Comparison of ENCODE assay signal across 24 mouse cellular contexts in the genomic region with DNA sequence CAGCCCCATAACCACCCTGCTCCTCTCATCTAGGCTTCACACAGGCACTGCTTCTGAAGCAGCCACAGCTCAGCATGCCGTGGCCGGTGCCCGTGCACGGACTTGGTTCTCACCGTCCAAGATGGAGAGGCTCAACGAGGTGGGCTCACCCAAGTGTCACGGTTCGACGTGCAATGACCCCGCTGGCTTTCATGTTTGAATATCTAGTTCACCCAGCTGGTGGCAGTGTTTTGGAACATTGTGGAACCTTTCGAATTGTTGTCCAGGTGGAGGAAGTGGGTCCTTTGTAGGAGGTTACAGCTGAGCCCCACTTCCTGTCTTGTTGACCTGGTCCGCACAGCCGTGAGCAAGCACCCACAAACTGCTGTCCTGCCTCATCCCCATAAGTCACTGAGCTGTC. TPM values are rescaled to one million over a fixed set of nuclear protein-coding genes. Genes with fewer than 3 reads are reported as not detected.
DNase-seq lines count a peak whose midpoint lies in the region; ATAC-seq and TF ChIP-seq lines count a peak whose summit lies in the region.
"Had no signal": no experiment of that assay in that cellular context is flagged by ENCODE, and none has a peak within 500 bp of the region (broad histone marks: within the 10 kb centered on the region; RNA-seq: fewer than 3 reads in every experiment).

No protein-coding gene starts in this region.

- no peaks in the 10 kb centered on the region for H3K36me3 ChIP-seq in thymus, adult 2 months (ENCODE audit: control insufficient read depth, insufficient read depth, low read length)
- H3K36me3 ChIP-seq in forebrain, embryonic 13.5 days (ENCODE audit: poor library complexity, severe bottlenecking), result peaks cover 57% of the 10 kb centered on the region

- no peaks in the 10 kb centered on the region for H3K9me3 ChIP-seq in forebrain, embryonic 13.5 days (replicated peaks)
- H3K9me3 ChIP-seq: embryonic facial prominence, embryonic 15.5 days; forebrain, embryonic 10.5 days; forebrain, embryonic 15.5 days; heart, embryonic 10.5 days; hindbrain, embryonic 13.5 days had no signal

- peaks cover 12% of the 10 kb centered on the region for H3K4me1 ChIP-seq in thymus, adult 2 months (replicated peaks; ENCODE audit: control insufficient read depth, insufficient read depth, low read length)
- H3K4me1 ChIP-seq in forebrain, embryonic 13.5 days, result no peaks in the 10 kb centered on the region
- H3K4me1 ChIP-seq: embryonic facial prominence, embryonic 15.5 days; forebrain, embryonic 10.5 days; forebrain, embryonic 15.5 days; heart, embryonic 10.5 days; hindbrain, embryonic 13.5 days had no signal

- no peak for TF ChIP-seq CTCF in thymus, adult 2 months (IDR thresholded peaks at IDR 0.05; ENCODE audit: borderline replicate concordance, control insufficient read depth, extremely low read depth, insufficient read depth, low read length, poor library complexity)

- no peak overlapping the region for H3K4me2 ChIP-seq in forebrain, embryonic 13.5 days
- H3K4me2 ChIP-seq: embryonic facial prominence, embryonic 15.5 days; forebrain, embryonic 15.5 days; hindbrain, embryonic 13.5 days had no signal

- WGBS in thymus, adult 2 months, result 79% methylated on average over 13 of the region's 13 CpGs
- WGBS in forebrain, embryonic 13.5 days, result 89% methylated on average over 13 of the region's 13 CpGs

- H3K27ac ChIP-seq in thymus, adult 2 months (ENCODE audit: control insufficient read depth, insufficient read depth, low read length), result peak overlapping the region; percentile 35; the same call in 1 of the 2 replicates
- H3K27ac ChIP-seq in forebrain, embryonic 13.5 days, result no peak overlapping the region
- H3K27ac ChIP-seq: embryonic facial prominence, embryonic 15.5 days; forebrain, embryonic 10.5 days; forebrain, embryonic 15.5 days; heart, embryonic 10.5 days; hindbrain, embryonic 13.5 days; hindbrain, postnatal 0 days had no signal

- no peak overlapping the region for H3K4me3 ChIP-seq in thymus, adult 2 months (ENCODE audit: control insufficient read depth, insufficient read depth, low read length)
- no peak overlapping the region for H3K4me3 ChIP-seq in forebrain, embryonic 13.5 days
- H3K4me3 ChIP-seq: embryonic facial prominence, embryonic 15.5 days; erythroblast, embryonic 14.5 days; forebrain, embryonic 10.5 days; forebrain, embryonic 15.5 days; heart, embryonic 10.5 days; hindbrain, embryonic 13.5 days had no signal

- ATAC-seq in forebrain, embryonic 13.5 days, result no peak
- ATAC-seq: activated CD4-positive, CD25-positive, alpha-beta regulatory T cell, adult 4 months; CD4-positive, CD25-positive, alpha-beta regulatory T cell, adult 4 months; forebrain, embryonic 15.5 days; hindbrain, postnatal 0 days had no signal

- no peaks in the 10 kb centered on the region for H3K27me3 ChIP-seq in thymus, adult 2 months (ENCODE audit: control insufficient read depth, insufficient read depth, low read length)
- H3K27me3 ChIP-seq in forebrain, embryonic 13.5 days, result no peaks in the 10 kb centered on the region
- H3K27me3 ChIP-seq: embryonic facial prominence, embryonic 15.5 days; forebrain, embryonic 15.5 days; hindbrain, embryonic 13.5 days had no signal

- peak; percentile 43 to 45 for DNase-seq in B cell, adult 2 months
- DNase-seq in CD8-positive naive resting alpha-beta T cell, adult 2 months (ENCODE audit: low read depth in 2 of 2, low spot score in 2 of 2), result peak; percentile 37 to 51
- peak; percentile 60 for DNase-seq in thymus, adult 2 months
- DNase-seq in thymus, postnatal 25 days, result peak; percentile 58
- DNase-seq in testis, postnatal 14 days (ENCODE audit: low spot score), result no peak
- no peak for DNase-seq in kidney, adult 9 months
- DNase-seq: adrenal gland, postnatal 14 days; cerebellum, adult 18-20 months; cerebellum, postnatal 14 days; embryo, embryonic 11 days; gastrocnemius, postnatal 36 days; heart, adult 18-20 months; heart, postnatal 10 days had no signal

- no peak overlapping the region for H3K9ac ChIP-seq in forebrain, embryonic 13.5 days
- H3K9ac ChIP-seq: embryonic facial prominence, embryonic 15.5 days; forebrain, embryonic 15.5 days; hindbrain, embryonic 13.5 days had no signal

- no peak for TF ChIP-seq POLR2A in thymus, adult 2 months (IDR thresholded peaks at IDR 0.05; ENCODE audit: control insufficient read depth, extremely low read depth, insufficient read depth, low read length, poor library complexity)

RNA-seq across cellular contexts. Expression of a gene that starts 19.5 kb away (rescaled TPM):
- 203 and 217 TPM in 2 replicates for polyA plus RNA-seq in thymus, adult 2 months (2012; rRNA removed)
- polyA plus RNA-seq in forebrain, embryonic 13.5 days (2015; fragmentation: Nextera tagmentation; extraction: Ambion mirVana), result 80.8 and 98.1 TPM in 2 replicates

RNA-seq across cellular contexts. Expression of a gene that starts 28.4 kb away (rescaled TPM):
- polyA plus RNA-seq in thymus, adult 2 months (2012; rRNA removed), result 38.7 and 49.3 TPM in 2 replicates
- polyA plus RNA-seq in forebrain, embryonic 13.5 days (2015; fragmentation: Nextera tagmentation; extraction: Ambion mirVana), result 53.0 and 57.0 TPM in 2 replicates

RNA-seq across cellular contexts. Expression of a gene that starts 28.9 kb away (rescaled TPM):
- 4.0 and 6.8 TPM in 2 replicates for polyA plus RNA-seq in thymus, adult 2 months (2012; rRNA removed)
- 3.1 and 3.8 TPM in 2 replicates for polyA plus RNA-seq in forebrain, embryonic 13.5 days (2015; fragmentation: Nextera tagmentation; extraction: Ambion mirVana)

RNA-seq across cellular contexts. Expression of a gene that starts 28.9 kb away (rescaled TPM):
- not detected in 2 replicates for polyA plus RNA-seq in thymus, adult 2 months (2012; rRNA removed)
- polyA plus RNA-seq in forebrain, embryonic 13.5 days (2015; fragmentation: Nextera tagmentation; extraction: Ambion mirVana), result not detected in 2 replicates
- polyA plus RNA-seq: activated CD4-positive, CD25-positive, alpha-beta regulatory T cell, adult 4 months; CD4-positive, CD25-positive, alpha-beta regulatory T cell, adult 4 months; embryonic facial prominence, embryonic 11.5 days; embryonic facial prominence, embryonic 15.5 days; erythroblast, embryonic 14.5 days; forebrain, embryonic 10.5 days; forebrain, embryonic 15.5 days; heart, embryonic 10.5 days; hindbrain, embryonic 13.5 days; hindbrain, postnatal 0 days had no signal

RNA-seq across cellular contexts. Expression of a gene that starts 44.6 kb away (rescaled TPM):
- polyA plus RNA-seq in thymus, adult 2 months (2012; rRNA removed), result 3.9 and 8.8 TPM in 2 replicates
- polyA plus RNA-seq in forebrain, embryonic 13.5 days (2015; fragmentation: Nextera tagmentation; extraction: Ambion mirVana), result 1.0 TPM in 2 replicates

Comparison
In these comparisons a context has a peak if more than half of its experiments do, and no peak if none do; other contexts are left out.
1. DNase-seq: peak in B cell, adult 2 months (2 of 2), CD8-positive naive resting alpha-beta T cell, adult 2 months (2 of 2), thymus, adult 2 months (single experiment) and thymus, postnatal 25 days (single experiment); none in testis, postnatal 14 days (single experiment) and kidney, adult 9 months (single experiment).